Mouse (Mus musculus) stomach, postnatal 0 days (tissue): Measurements from ENCODE around the gene Rab6b. TPM values are rescaled to one million over a fixed set of nuclear protein-coding genes. Genes with fewer than 3 reads are reported as not detected.

Experiments
- ATAC-seq: fragments of 200-750 bp; cut with Nextera tagmentation; 2 replicates; pipeline ENCODE4 v1.8.0; 2017; ENCODE audit not compliant: low FRiP score, low TSS enrichment
- DNase-seq: peaks from one replicate; pipeline ENCODE4 v3.0.0-alpha.2; 2016; ENCODE audit warnings: low spot score
- H3K27ac ChIP-seq: fragments of 300-500 bp; sonication (generic); replicated peaks from 2 replicates; pipeline ENCODE4 v1.5.1; 2014; ENCODE audit warnings: mild to moderate bottlenecking, control low read depth
- H3K27me3 ChIP-seq: fragments of 300-500 bp; sonication (generic); 2 replicates; pipeline ENCODE4 v1.6.1; 2014; ENCODE audit warnings: low read length; ENCODE audit not compliant: control insufficient read depth, insufficient read depth
- H3K36me3 ChIP-seq: fragments of 300-500 bp; sonication (generic); 2 replicates; pipeline ENCODE4 v1.6.1; 2014; ENCODE audit warnings: low read length, mixed read lengths; ENCODE audit not compliant: control insufficient read depth, insufficient read depth
- H3K4me1 ChIP-seq: fragments of 300-500 bp; sonication (generic); replicated peaks from 2 replicates; pipeline ENCODE4 v1.6.1; 2014; ENCODE audit warnings: antibody characterized with exemption; ENCODE audit not compliant: control insufficient read depth, insufficient read depth
- H3K4me2 ChIP-seq: fragments of 300-500 bp; sonication (generic); replicated peaks from 2 replicates; pipeline ENCODE4 v1.6.1; 2014; ENCODE audit warnings: low read depth, mild to moderate bottlenecking, control low read depth, moderate library complexity
- H3K4me3 ChIP-seq: fragments of 300-500 bp; sonication (generic); 2 replicates; pipeline ENCODE4 v1.5.1; 2014; ENCODE audit warnings: low read depth, low read length, control low read depth
- H3K9ac ChIP-seq: fragments of 300-500 bp; sonication (generic); 2 replicates; pipeline ENCODE4 v1.6.1; 2014; ENCODE audit warnings: mild to moderate bottlenecking, low read length, control low read depth, mixed read lengths
- H3K9me3 ChIP-seq: fragments of 300-500 bp; sonication (generic); 2 replicates; pipeline ENCODE4 v1.6.1; 2016; ENCODE audit warnings: low read length; ENCODE audit not compliant: control insufficient read depth
- CTCF ChIP-seq: IDR thresholded peaks from 2 replicates; pipeline ENCODE4 v1.5.1; 2016; ENCODE audit warnings: antibody characterized with exemption, low read depth, mild to moderate bottlenecking, moderate library complexity
- EP300 ChIP-seq: optimal IDR thresholded peaks from 2 replicates; pipeline ENCODE3; 2016; ENCODE audit warnings: antibody characterized with exemption
- WGBS: fragments of 180-500 bp; shearing (Covaris S2); extraction: QIAGEN DNeasy Blood & Tissue Kit; methylation state at CpG from one replicate; pipeline ENCODE4 v1.1.7; 2014; 5-methylcytosine and 5-hydroxymethylcytosine counted together
- polyA plus RNA-seq: library from polyadenylated mRNA; unstranded; fragments of >200 nt; fragmentation: Nextera tagmentation; extraction: Ambion mirVana; gene quantifications from 2 replicates; pipeline ENCODE4 v1.2.1, GENCODE M21; 2015

Gene Rab6b
- polyA plus RNA-seq, 1 experiment from 2014 or later = 4.1 TPM

- Histone ChIP-seq H3K4me1 (no peaks in the 10 kb centered on the region), H3K27ac (no peak overlapping the region), H3K9me3 (no peaks in the 10 kb centered on the region), H3K27me3 (no peaks in the 10 kb centered on the region), H3K36me3 (no peaks in the 10 kb centered on the region), H3K9ac (no peak overlapping the region), H3K4me2 (no peak overlapping the region), H3K4me3 (no peak overlapping the region)
- DNase-seq (peak; percentile 43), ATAC-seq (peak; percentile 68)
- TF ChIP-seq CTCF (peak; percentile 74), EP300 (no peak)
- WGBS = 54% methylated on average over 6 of the region's 6 CpGs
Measured at GRCm38 (mm10) chr9:103174771-103175519, 63.4 kb downstream of the Rab6b start.

GRCm38 (mm10) chr9:103175692-103176091, 64.1 kb downstream of the Rab6b start:
- ATAC-seq (no peak), DNase-seq (no peak)
- Histone ChIP-seq H3K9ac (no peak overlapping the region), H3K4me2 (no peak overlapping the region), H3K4me1 (peaks cover 4% of the 10 kb centered on the region), H3K9me3 (no peaks in the 10 kb centered on the region), H3K27ac (no peak overlapping the region), H3K27me3 (no peaks in the 10 kb centered on the region), H3K4me3 (no peak overlapping the region), H3K36me3 (no peaks in the 10 kb centered on the region)
- TF ChIP-seq EP300 = no peak
- peak; percentile 33 for TF ChIP-seq CTCF
- WGBS = 94% methylated on average over 7 of the region's 7 CpGs

- no peak for TF ChIP-seq CTCF
- no peak for TF ChIP-seq EP300
- H3K4me3 ChIP-seq = peak overlapping the region; percentile 37; the same call in 1 of the 2 replicates
- peaks cover 6% of the 10 kb centered on the region for H3K4me1 ChIP-seq
- H3K4me2 ChIP-seq = peak overlapping the region; percentile 68
- ATAC-seq = peak; percentile 43; the same call in 1 of the 2 replicates
- no peak overlapping the region; the same call in 1 of the 2 replicates for H3K9ac ChIP-seq
- H3K27me3 ChIP-seq = no peaks in the 10 kb centered on the region
- no peak overlapping the region; the same call in 1 of the 2 replicates for H3K27ac ChIP-seq
- H3K36me3 ChIP-seq = no peaks in the 10 kb centered on the region
- WGBS = 25% methylated on average over 3 of the region's 3 CpGs
- peak; percentile 41 for DNase-seq
- H3K9me3 ChIP-seq = no peaks in the 10 kb centered on the region
Measured at GRCm38 (mm10) chr9:103180303-103180702, 68.7 kb downstream of the Rab6b start.

DNA sequence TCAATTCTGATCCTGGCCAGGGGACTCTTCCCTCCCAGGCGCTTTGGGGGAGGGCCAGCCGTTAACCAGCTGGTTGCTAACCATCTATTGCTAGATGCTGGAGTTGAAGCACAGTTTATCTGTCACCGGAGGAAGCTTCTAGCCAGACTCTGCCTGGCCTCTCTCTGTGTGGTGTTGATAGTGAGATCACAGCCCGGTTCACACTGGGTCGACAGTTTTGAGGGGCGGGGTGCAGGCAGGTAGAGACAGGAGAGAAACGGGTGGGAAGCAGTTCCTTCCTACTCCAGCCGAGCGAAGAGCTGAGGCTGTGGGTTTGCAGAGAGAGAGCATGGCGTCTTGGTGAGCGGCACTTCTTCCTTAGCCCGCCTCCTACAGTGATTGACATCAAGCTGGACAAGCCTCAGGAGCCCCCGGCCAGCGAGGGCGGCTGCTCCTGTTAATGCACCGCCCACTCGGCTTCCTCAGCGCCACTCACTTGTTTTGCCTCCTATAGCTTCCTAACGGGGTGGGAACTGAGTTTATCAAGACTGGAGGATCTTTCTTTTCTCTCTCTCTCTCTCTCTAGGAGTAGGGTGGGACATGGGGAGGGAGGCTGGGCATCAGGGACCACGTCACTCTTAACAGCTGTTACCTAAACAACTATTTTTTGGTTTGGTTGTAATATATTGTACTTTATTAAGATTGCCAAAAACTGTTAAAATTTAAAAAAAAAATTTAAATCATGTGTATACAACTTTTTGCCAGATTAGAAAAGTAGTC, 69.4 kb downstream of the Rab6b start:
- Histone ChIP-seq H3K27ac (peak overlapping the region; percentile 67), H3K27me3 (no peaks in the 10 kb centered on the region), H3K36me3 (no peaks in the 10 kb centered on the region), H3K4me3 (peak overlapping the region; percentile 37), H3K9me3 (no peaks in the 10 kb centered on the region), H3K4me2 (peak overlapping the region; percentile 68), H3K9ac (peak overlapping the region; percentile 52), H3K4me1 (peaks cover 6% of the 10 kb centered on the region)
- peak; percentile 74 for DNase-seq
- TF ChIP-seq CTCF (no peak), EP300 (no peak)
- peak; percentile 77; the same call in 1 of the 2 replicates for ATAC-seq
- WGBS = 2% methylated on average over 20 of the region's 20 CpGs

DNA sequence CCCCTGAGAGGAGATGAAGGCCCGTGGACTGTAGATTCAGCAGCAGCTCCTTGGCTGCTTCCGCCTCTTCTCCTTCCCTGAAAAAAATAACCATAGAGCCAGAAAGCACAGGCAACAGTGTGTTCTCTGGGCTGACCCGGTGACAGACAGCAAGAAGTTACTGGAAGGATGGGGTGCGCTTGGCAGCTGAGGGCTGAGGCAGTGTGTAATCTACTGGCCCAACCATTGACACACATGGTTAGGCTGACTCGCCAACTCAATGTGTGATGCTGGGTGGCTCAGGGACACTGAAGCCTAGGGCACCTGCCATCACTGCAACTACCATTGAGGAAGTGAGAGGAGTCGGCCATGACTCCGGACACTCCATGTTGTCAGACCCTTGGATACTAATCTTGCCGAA, 70.3 kb downstream of the Rab6b start:
- H3K27me3 ChIP-seq = no peaks in the 10 kb centered on the region
- H3K4me2 ChIP-seq = no peak overlapping the region
- WGBS = 87% methylated on average over 8 of the region's 8 CpGs
- peaks cover 6% of the 10 kb centered on the region for H3K4me1 ChIP-seq
- H3K9me3 ChIP-seq = no peaks in the 10 kb centered on the region
- TF ChIP-seq CTCF = no peak
- no peak for TF ChIP-seq EP300
- no peak overlapping the region for H3K27ac ChIP-seq
- DNase-seq (no peak), ATAC-seq (no peak)
- no peak overlapping the region for H3K4me3 ChIP-seq
- H3K36me3 ChIP-seq = no peaks in the 10 kb centered on the region
- no peak overlapping the region for H3K9ac ChIP-seq

GRCm38 (mm10) chr9:103184855-103185254, 73.3 kb downstream of the Rab6b start:
- Histone ChIP-seq H3K4me3 (no peak overlapping the region), H3K9me3 (no peaks in the 10 kb centered on the region), H3K4me1 (peaks cover 6% of the 10 kb centered on the region), H3K36me3 (peaks cover 6% of the 10 kb centered on the region), H3K27me3 (no peaks in the 10 kb centered on the region), H3K4me2 (no peak overlapping the region), H3K9ac (no peak overlapping the region), H3K27ac (no peak overlapping the region)
- ATAC-seq = no peak
- no peak for DNase-seq
- WGBS = 59% methylated on average over 4 of the region's 4 CpGs
- TF ChIP-seq CTCF (no peak), EP300 (no peak)
